Mouse (Mus musculus): Measurements from ENCODE around the gene Hsp90ab1.

GRCm38 (mm10) chr17:45563655-45564530, 9.2 kb downstream of the Hsp90ab1 start, which contains the start of gene Slc35b2:
- TF ChIP-seq POLR2A (IDR thresholded peaks at IDR 0.05; ENCODE audit: borderline replicate concordance, extremely low read depth, insufficient read depth, insufficient read length, poor library complexity, severe bottlenecking) = peak; percentile 83
- TF ChIP-seq CTCF (IDR thresholded peaks at IDR 0.05; ENCODE audit: borderline replicate concordance, extremely low read depth, insufficient read depth, insufficient read length) = peak; percentile 83

All from brain, embryonic 14.5 days (tissue).